Mouse (Mus musculus): ENCODE results near the gene Cct4.

GRCm38 (mm10) chr11:22981984-22982757, 8.1 kb upstream of the Cct4 start, which contains the start of the genes Gm28048 and Commd1:
- TF ChIP-seq CTCF (IDR thresholded peaks at IDR 0.05; ENCODE audit: borderline replicate concordance, insufficient read depth, low read depth, low read length): peak; percentile 70
- peak; percentile 75; the same call in 1 of the 2 replicates for TF ChIP-seq POLR2A (IDR thresholded peaks at IDR 0.05; ENCODE audit: borderline replicate concordance, insufficient read depth, low read length)

All from cerebellum, adult 2 months (tissue).